ENCODE assay signal across 8 mouse cellular contexts in the genomic region with DNA sequence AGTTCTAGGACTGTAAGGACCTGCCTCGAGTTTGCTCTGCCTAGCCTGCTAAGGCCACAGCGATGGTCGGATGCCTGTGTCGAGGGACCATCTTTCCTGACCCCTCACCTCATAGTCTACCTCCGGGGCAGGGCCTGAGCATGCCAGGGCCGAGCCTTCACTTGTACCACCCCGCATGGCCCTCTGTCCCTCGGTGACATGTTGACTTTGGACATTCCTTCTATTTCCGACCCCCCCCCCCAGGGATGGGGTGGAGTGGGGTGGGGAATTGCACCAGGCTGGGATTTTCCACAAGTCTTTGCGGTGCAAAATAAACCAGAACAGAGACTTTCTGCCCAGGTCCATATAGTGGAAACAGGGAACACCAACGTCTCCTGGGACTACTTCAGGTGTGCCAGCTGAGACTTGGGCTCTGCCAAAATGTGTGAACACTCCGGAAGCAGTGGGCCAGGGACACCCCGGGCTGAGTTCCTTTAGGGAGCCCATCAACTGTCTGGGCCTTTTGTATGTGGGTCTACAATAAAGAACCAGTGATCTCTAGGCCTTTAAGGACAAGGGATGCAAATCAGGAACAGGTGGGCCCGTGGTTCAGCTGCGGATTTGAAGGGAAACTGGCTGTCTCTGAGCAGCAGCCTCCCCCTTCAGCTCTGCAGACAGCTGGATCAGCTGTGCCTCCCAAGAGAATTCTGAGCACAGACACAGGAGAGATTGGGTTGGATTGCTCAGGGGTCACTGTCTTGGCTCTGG. TPM values are rescaled to one million over a fixed set of nuclear protein-coding genes. Genes with fewer than 3 reads are reported as not detected.
A peak's percentile ranks its signal among the peaks of the same experiment; 100 is the strongest.
DNase-seq lines count a peak whose midpoint lies in the region; ATAC-seq and TF ChIP-seq lines count a peak whose summit lies in the region.

No protein-coding gene starts in this region.

- TF ChIP-seq CTCF in kidney, postnatal 0 days (IDR thresholded peaks at IDR 0.05; ENCODE audit: low read depth): no peak

- peaks cover 18% of the 10 kb centered on the region for H3K4me1 ChIP-seq in neural tube, embryonic 11.5 days (ENCODE audit: control insufficient read depth, insufficient read depth, low read length)
- peaks cover 45% of the 10 kb centered on the region for H3K4me1 ChIP-seq in kidney, postnatal 0 days (replicated peaks; ENCODE audit: insufficient read depth, low read length)
- peaks cover 43% of the 10 kb centered on the region for H3K4me1 ChIP-seq in neural tube, embryonic 12.5 days

- no peaks in the 10 kb centered on the region for H3K27me3 ChIP-seq in neural tube, embryonic 11.5 days (ENCODE audit: control insufficient read depth, insufficient read depth, low read length)
- H3K27me3 ChIP-seq in kidney, postnatal 0 days (ENCODE audit: insufficient read depth, low read length): no peaks in the 10 kb centered on the region
- H3K27me3 ChIP-seq in neural tube, embryonic 12.5 days (replicated peaks): no peaks in the 10 kb centered on the region

- peak overlapping the region; percentile 54; the same call in 1 of the 2 replicates for H3K9ac ChIP-seq in neural tube, embryonic 11.5 days (ENCODE audit: low read length)
- peak overlapping the region; percentile 73 for H3K9ac ChIP-seq in kidney, postnatal 0 days (ENCODE audit: low read depth, low read length)
- peak overlapping the region; percentile 64; the same call in 1 of the 2 replicates for H3K9ac ChIP-seq in neural tube, embryonic 12.5 days

- H3K27ac ChIP-seq in neural tube, embryonic 11.5 days (ENCODE audit: low read depth, low read length): no peak overlapping the region
- H3K27ac ChIP-seq in kidney, postnatal 0 days: peak overlapping the region; percentile 90
- H3K27ac ChIP-seq in neural tube, embryonic 12.5 days: no peak overlapping the region

- H3K4me3 ChIP-seq in neural tube, embryonic 11.5 days (ENCODE audit: low read depth, low read length): peak overlapping the region; percentile 64
- peak overlapping the region; percentile 75 for H3K4me3 ChIP-seq in kidney, postnatal 0 days (replicated peaks; ENCODE audit: low read depth, low read length)
- peak overlapping the region; percentile 64 for H3K4me3 ChIP-seq in neural tube, embryonic 12.5 days

- ATAC-seq in neural tube, embryonic 11.5 days (ENCODE audit: insufficient read depth, low FRiP score, low TSS enrichment): peak; percentile 7; the same call in 1 of the 2 replicates
- ATAC-seq in kidney, postnatal 0 days (replicated peaks; ENCODE audit: low FRiP score, low read depth): 0 out of 2 replicates have a peak, but pooled peaks have one; percentile 2
- ATAC-seq in neural tube, embryonic 12.5 days (ENCODE audit: low FRiP score, low read depth): no peak

- no peaks in the 10 kb centered on the region for H3K9me3 ChIP-seq in neural tube, embryonic 11.5 days (ENCODE audit: control insufficient read depth, low read length)
- H3K9me3 ChIP-seq in kidney, postnatal 0 days (replicated peaks; ENCODE audit: low read length): no peaks in the 10 kb centered on the region
- no peaks in the 10 kb centered on the region for H3K9me3 ChIP-seq in neural tube, embryonic 12.5 days

- no peaks in the 10 kb centered on the region for H3K36me3 ChIP-seq in neural tube, embryonic 11.5 days (ENCODE audit: control insufficient read depth, insufficient read depth, low read length)
- H3K36me3 ChIP-seq in kidney, postnatal 0 days (ENCODE audit: insufficient read depth, low read length): no peaks in the 10 kb centered on the region
- no peaks in the 10 kb centered on the region for H3K36me3 ChIP-seq in neural tube, embryonic 12.5 days

- peak; percentile 35 for DNase-seq in adrenal gland, postnatal 14 days
- DNase-seq in adrenal gland, postnatal 4 days (ENCODE audit: low spot score in 2 of 2): no peak
- DNase-seq in neural tube, embryonic 11.5 days (ENCODE audit: low spot score): no peak
- DNase-seq in neural tube, embryonic 10.5 days (ENCODE audit: extremely low spot score, low spot score): no peak
- no peak for DNase-seq in kidney, postnatal 0 days (ENCODE audit: low spot score)
- DNase-seq in adrenal gland, adult 18-20 months (ENCODE audit: low spot score in 2 of 2): no peak
- DNase-seq in cerebellum, postnatal 36 days: no peak

- H3K4me2 ChIP-seq in neural tube, embryonic 11.5 days (ENCODE audit: low read depth): peak overlapping the region; percentile 99
- peak overlapping the region; percentile 95 for H3K4me2 ChIP-seq in kidney, postnatal 0 days (ENCODE audit: low read length)
- peak overlapping the region; percentile 99 for H3K4me2 ChIP-seq in neural tube, embryonic 12.5 days (replicated peaks)

- WGBS in neural tube, embryonic 11.5 days: 27% methylated on average over 15 of the region's 15 CpGs
- 26% methylated on average over 15 of the region's 15 CpGs for WGBS in kidney, postnatal 0 days
- 25% methylated on average over 15 of the region's 15 CpGs for WGBS in neural tube, embryonic 12.5 days

RNA-seq across cellular contexts. Expression of a gene that starts 1.1 kb away (rescaled TPM):
- 69.8 and 83.7 TPM in 2 replicates for total RNA-seq in adrenal gland, postnatal 14 days (2021)
- total RNA-seq in adrenal gland, postnatal 4 days (2021): 10 to 100 TPM; 49.0 to 51.9 TPM
- polyA plus RNA-seq in neural tube, embryonic 11.5 days (2014; fragmentation: Nextera tagmentation; extraction: Ambion mirVana): 20.4 TPM in 2 replicates
- 122 and 127 TPM in 2 replicates for polyA plus RNA-seq in kidney, postnatal 0 days (2015; fragmentation: Nextera tagmentation; extraction: Ambion mirVana)
- 18.5 and 21.0 TPM in 2 replicates for polyA plus RNA-seq in neural tube, embryonic 12.5 days (2016; fragmentation: Nextera tagmentation; extraction: Ambion mirVana)
- 10 to 100 TPM; 60.6 to 78.3 TPM for total RNA-seq in adrenal gland, adult 18-20 months (2021)

RNA-seq across cellular contexts. Expression of a gene that starts 27.4 kb away (rescaled TPM):
- total RNA-seq in adrenal gland, postnatal 14 days (2021): 60.3 and 60.6 TPM in 2 replicates
- 10 to 100 TPM; 48.9 to 62.7 TPM for total RNA-seq in adrenal gland, postnatal 4 days (2021)
- polyA plus RNA-seq in neural tube, embryonic 11.5 days (2014; fragmentation: Nextera tagmentation; extraction: Ambion mirVana): 19.7 and 22.9 TPM in 2 replicates
- polyA plus RNA-seq in kidney, postnatal 0 days (2015; fragmentation: Nextera tagmentation; extraction: Ambion mirVana): 71.3 and 77.0 TPM in 2 replicates
- 29.0 and 32.0 TPM in 2 replicates for polyA plus RNA-seq in neural tube, embryonic 12.5 days (2016; fragmentation: Nextera tagmentation; extraction: Ambion mirVana)
- total RNA-seq in adrenal gland, adult 18-20 months (2021): 10 to 100 TPM; 53.2 to 60.3 TPM

RNA-seq across cellular contexts. Expression of a gene that starts 40.6 kb away (rescaled TPM):
- total RNA-seq in adrenal gland, postnatal 14 days (2021): 2.6 and 3.3 TPM in 2 replicates
- total RNA-seq in adrenal gland, postnatal 4 days (2021): 10 to 100 TPM; 10.1 to 10.5 TPM
- 9.5 and 10.7 TPM in 2 replicates for polyA plus RNA-seq in neural tube, embryonic 11.5 days (2014; fragmentation: Nextera tagmentation; extraction: Ambion mirVana)
- 0.50 and 0.60 TPM in 2 replicates for polyA plus RNA-seq in kidney, postnatal 0 days (2015; fragmentation: Nextera tagmentation; extraction: Ambion mirVana)
- 16.4 and 17.2 TPM in 2 replicates for polyA plus RNA-seq in neural tube, embryonic 12.5 days (2016; fragmentation: Nextera tagmentation; extraction: Ambion mirVana)
- total RNA-seq in adrenal gland, adult 18-20 months (2021): 1 to 10 TPM; 2.3 TPM
